Mouse (Mus musculus): ENCODE measurements around the gene Cyp27b1. TPM values are rescaled to one million over a fixed set of nuclear protein-coding genes. Genes with fewer than 3 reads are reported as not detected.

Gene Cyp27b1
- polyA plus RNA-seq (2017; shearing (Covaris generic)) = not detected

GRCm38 (mm10) chr10:127047954-127048353, at the start of gene Cyp27b1:
TSS of gene Cyp27b1 (plus strand) at chr10:127048250.

GRCm38 (mm10) chr10:127000529-127000928, 47.5 kb upstream of the Cyp27b1 start, which contains the start of gene Avil:
TSS of gene Avil (plus strand) at chr10:127000709.

GRCm38 (mm10) chr10:127030336-127031296, 17.4 kb upstream of the Cyp27b1 start, which contains the start of gene Tsfm:
TSS of gene Tsfm (minus strand) at chr10:127030840.

GRCm38 (mm10) chr10:127041274-127041766, 6.7 kb upstream of the Cyp27b1 start, which contains the start of the genes Mettl1 and Eef1akmt3:
TSS of gene Mettl1 (plus strand) at chr10:127041414.
TSS of gene Eef1akmt3 (minus strand) at chr10:127041513.

GRCm38 (mm10) chr10:127059968-127060916, 12.2 kb downstream of the Cyp27b1 start, which contains the start of gene March9:
TSS of gene March9 (minus strand) at chr10:127060184.

GRCm38 (mm10) chr10:127063239-127063872, 15.3 kb downstream of the Cyp27b1 start, which contains the start of gene Cdk4:
TSS of gene Cdk4 (plus strand) at chr10:127063534.

GRCm38 (mm10) chr10:127070190-127071121, 22.4 kb downstream of the Cyp27b1 start, which contains the start of gene Tspan31:
TSS of gene Tspan31 (minus strand) at chr10:127070264.

GRCm38 (mm10) chr10:127075080-127075479, 27.0 kb downstream of the Cyp27b1 start, which contains the start of gene Agap2:
TSS of gene Agap2 (plus strand) at chr10:127075284.

Other genes with a start within 250 kb of the Cyp27b1 start
- gene Atp23, start 146.9 kb upstream of the Cyp27b1 start, polyA plus RNA-seq (2017; shearing (Covaris generic)) = 7.2 TPM
- 38.2 TPM for gene Ctdsp2, start 69.5 kb upstream of the Cyp27b1 start, polyA plus RNA-seq (2017; shearing (Covaris generic))
- not detected for gene Avil, start 47.5 kb upstream of the Cyp27b1 start, polyA plus RNA-seq (2017; shearing (Covaris generic))
- 21.8 TPM for gene Tsfm, start 17.4 kb upstream of the Cyp27b1 start, polyA plus RNA-seq (2017; shearing (Covaris generic))
- gene Mettl1, start 6.8 kb upstream of the Cyp27b1 start, polyA plus RNA-seq (2017; shearing (Covaris generic)) = 15.7 TPM
- gene Eef1akmt3, start 6.7 kb upstream of the Cyp27b1 start, polyA plus RNA-seq (2017; shearing (Covaris generic)) = 0.60 TPM
- gene March9, start 11.9 kb downstream of the Cyp27b1 start, polyA plus RNA-seq (2017; shearing (Covaris generic)) = 1.4 TPM
- gene Cdk4, start 15.3 kb downstream of the Cyp27b1 start, polyA plus RNA-seq (2017; shearing (Covaris generic)) = 188 TPM
- gene Tspan31, start 22.0 kb downstream of the Cyp27b1 start, polyA plus RNA-seq (2017; shearing (Covaris generic)) = 142 TPM
- gene Agap2, start 27.0 kb downstream of the Cyp27b1 start, polyA plus RNA-seq (2017; shearing (Covaris generic)) = 13.2 TPM
- 197 TPM for gene Os9, start 72.9 kb downstream of the Cyp27b1 start, polyA plus RNA-seq (2017; shearing (Covaris generic))
- 801 TPM for gene B4galnt1, start 117.0 kb downstream of the Cyp27b1 start, polyA plus RNA-seq (2017; shearing (Covaris generic))
- gene Slc26a10, start 132.4 kb downstream of the Cyp27b1 start, polyA plus RNA-seq (2017; shearing (Covaris generic)) = 11.3 TPM
- not detected for gene Arhgef25, start 141.8 kb downstream of the Cyp27b1 start, polyA plus RNA-seq (2017; shearing (Covaris generic))
- 90.2 TPM for gene Dtx3, start 147.5 kb downstream of the Cyp27b1 start, polyA plus RNA-seq (2017; shearing (Covaris generic))
- 26.3 TPM for gene Pip4k2c, start 163.3 kb downstream of the Cyp27b1 start, polyA plus RNA-seq (2017; shearing (Covaris generic))
- gene Kif5a, start 215.1 kb downstream of the Cyp27b1 start, polyA plus RNA-seq (2017; shearing (Covaris generic)) = 0.06 TPM
- 69.5 TPM for gene Dctn2, start 218.1 kb downstream of the Cyp27b1 start, polyA plus RNA-seq (2017; shearing (Covaris generic))
- 3.4 TPM for gene Mbd6, start 240.8 kb downstream of the Cyp27b1 start, polyA plus RNA-seq (2017; shearing (Covaris generic))